Mouse (Mus musculus) ES-CJ7 (cell line): ENCODE measurements around the gene Taf1a.
A peak's percentile ranks its signal among the peaks of the same experiment; 100 is the strongest.
"Not testable (repeated sequence)": the region's sequence is repeated elsewhere in the genome, so short reads cannot be mapped to it uniquely, and the experiment has no call there.

Source experiments
- DNase-seq: peaks from one replicate; pipeline ENCODE4 v3.0.0; 2011; ENCODE audit warnings: low read depth, low spot score

Taf1a gene

GRCm38 (mm10) chr1:183388426-183389406 lies at the start of gene Taf1a:
Gene Taf1a, plus strand, starts transcription at chr1:183388981.
- DNase-seq: peak; percentile 99

DNA sequence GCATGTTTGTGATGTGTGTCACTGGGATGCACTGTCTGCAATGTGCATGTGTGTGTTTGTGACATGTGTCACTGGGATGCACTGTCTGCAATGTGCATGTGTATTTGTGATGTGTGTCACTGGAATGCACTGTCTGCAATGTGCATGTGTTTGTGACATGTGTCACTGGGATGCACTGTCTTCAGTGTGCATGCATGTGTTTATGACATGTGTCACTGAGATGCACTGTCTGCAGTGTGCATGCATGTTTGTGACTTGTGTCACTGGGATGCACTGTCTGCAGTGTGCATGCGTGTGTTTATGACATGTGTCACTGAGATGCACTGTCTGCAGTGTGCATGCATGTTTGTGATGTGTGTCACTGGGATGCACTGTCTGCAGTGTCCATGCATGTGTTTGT lies 45.9 kb upstream of the Taf1a start:
- DNase-seq: not testable (repeated sequence)

- DNase-seq: peak; percentile 86
Observed at GRCm38 (mm10) chr1:183344886-183345816, 43.6 kb upstream of the Taf1a start.

- DNase-seq: no peak
Observed at GRCm38 (mm10) chr1:183345817-183346195, 43.0 kb upstream of the Taf1a start.

DNA sequence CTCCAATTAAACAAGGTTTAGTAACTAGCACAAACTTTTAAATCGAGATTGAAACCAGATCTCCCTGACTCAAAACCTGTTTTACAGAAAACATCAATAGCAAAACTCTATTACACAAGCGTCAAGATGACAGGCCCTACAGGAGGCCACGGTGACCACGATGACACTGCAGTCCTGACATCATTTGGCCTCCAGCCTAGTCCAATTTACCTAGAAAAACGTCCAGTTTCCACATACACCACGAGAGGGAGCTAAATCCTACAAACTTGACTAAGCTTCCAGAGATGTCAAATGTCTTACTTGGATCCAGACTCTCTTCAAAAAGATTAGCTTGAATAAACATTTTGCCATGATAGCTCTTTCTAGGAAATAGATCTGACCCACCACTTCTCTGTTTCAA lies 38.9 kb upstream of the Taf1a start:
- peak; percentile 72 for DNase-seq

GRCm38 (mm10) chr1:183358901-183359300 lies 29.9 kb upstream of the Taf1a start:
- no peak for DNase-seq

DNA sequence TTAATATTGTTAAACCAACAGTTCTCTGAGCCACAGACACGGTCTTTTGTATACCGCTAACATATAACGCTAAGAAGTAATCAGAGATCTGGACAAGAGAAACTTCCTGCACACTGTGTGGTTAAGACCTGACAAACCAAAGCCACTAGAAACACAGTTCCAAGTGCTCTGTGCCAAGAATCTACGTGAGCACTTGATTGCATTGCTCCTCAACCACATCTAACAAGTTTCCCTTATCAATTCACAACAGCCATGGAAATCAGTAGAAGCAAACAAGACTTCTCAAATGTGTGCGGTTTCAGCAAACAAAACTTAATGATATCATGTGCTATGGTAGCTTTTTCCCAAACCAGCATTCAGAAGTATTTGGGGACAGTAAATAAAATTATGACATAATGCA lies 26.5 kb upstream of the Taf1a start:
- DNase-seq: no peak

DNA sequence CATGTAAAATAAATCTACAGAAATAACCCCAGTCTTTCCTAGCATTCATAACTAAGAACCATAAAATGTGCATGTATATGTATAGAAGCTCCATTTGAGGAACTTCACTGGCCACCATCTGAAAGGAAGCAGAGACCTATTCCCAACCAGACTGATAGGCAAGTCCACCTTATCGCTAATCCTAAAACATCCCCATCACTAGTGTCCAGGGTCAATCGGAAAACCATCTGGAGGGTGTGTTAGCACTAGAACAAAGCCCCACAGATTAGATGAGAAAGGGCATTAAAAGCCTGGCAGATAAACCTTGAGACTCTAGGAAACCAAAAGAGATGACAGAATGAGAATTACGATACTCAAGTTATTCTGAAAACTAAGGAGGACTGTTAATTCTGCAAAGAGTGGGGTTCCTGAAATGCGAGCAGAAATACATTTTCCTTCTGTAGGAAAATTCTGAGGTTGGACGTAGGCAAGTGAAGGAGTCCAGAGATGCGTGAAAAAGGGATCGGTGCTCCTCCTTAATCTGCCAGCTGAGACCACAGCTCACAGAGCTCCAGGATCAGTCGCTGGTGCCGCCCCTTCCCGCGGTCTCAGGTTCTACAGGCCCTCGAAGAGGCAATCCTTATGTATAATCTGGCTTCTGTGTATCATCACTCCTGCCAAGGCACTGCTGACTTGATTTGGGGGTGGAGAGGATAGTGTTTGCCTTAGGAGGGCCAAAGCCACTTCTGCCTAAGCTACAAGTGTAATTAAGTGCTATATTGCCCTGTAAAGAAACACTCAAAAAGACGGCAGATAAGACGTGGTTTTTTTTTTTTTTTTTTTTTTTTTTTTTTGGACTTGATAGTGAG lies 25.8 kb upstream of the Taf1a start:
- no peak for DNase-seq

- no peak for DNase-seq
Observed at GRCm38 (mm10) chr1:183363577-183363867, 25.3 kb upstream of the Taf1a start.

GRCm38 (mm10) chr1:183366361-183366760 lies 22.4 kb upstream of the Taf1a start:
- no peak for DNase-seq

DNA sequence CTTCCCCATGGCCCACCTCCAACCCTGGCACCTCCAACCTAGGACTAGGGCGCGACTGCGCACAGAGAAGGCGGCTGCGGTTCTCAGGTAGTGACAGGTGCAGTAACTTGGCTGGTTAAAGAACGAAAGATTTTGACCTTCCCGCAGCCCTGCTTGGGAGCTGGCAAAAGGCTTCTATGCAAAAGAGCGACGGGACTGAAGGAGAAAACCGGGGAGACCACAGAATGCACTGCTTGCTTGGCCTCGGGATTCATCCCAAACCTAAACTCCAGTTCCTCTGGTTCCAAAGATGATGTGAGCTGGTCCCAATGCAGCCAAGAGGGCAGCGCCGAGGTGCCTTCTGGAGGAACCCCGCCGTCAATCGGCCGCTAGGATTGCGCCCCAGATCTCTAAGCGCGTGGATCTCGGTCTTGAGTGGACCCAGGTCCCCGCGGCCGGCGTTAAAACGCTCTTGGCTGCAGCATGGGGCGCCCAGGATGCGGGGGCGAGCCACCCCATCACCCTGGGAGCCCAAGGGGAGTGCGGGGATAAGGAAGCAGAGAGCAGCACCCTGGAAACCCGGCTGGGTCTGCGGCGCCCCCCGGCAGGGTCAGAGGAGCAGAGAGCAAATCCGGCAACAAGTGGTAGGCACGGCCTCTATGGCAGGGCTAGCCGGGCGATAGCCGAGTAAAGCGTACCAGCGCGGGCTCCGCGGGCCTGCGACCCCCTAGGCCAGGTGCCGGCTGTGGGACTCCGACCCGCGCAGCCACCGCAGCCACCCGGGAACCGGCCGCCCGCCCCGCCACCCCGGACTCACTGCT lies 20.0 kb upstream of the Taf1a start:
- DNase-seq: peak; percentile 20

GRCm38 (mm10) chr1:183369427-183370014 lies 19.3 kb upstream of the Taf1a start, which contains the start of gene Mia3:
Gene Mia3, minus strand, starts transcription at chr1:183369553.
- DNase-seq: peak; percentile 96

DNA sequence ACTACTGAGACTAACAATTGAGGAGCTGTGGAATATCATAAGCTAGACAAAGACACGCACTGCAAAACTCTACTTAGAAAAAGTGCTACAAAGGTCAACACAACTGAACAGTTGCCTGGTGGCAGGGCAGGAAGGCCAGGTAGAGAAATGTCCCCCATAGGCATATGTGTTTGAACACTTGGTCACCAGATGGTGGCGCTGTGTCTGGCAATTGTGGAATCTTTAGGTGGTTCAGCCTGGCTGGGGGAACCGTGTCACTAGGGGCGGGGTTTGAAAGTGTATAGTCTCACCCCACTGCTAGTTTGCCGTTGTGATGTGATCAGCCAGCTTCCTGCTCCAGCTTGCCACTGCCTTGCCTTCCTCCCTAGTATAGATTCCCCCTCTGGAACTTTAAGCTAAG lies 14.1 kb upstream of the Taf1a start:
- DNase-seq: peak; percentile 42

GRCm38 (mm10) chr1:183377045-183377444 lies 11.7 kb upstream of the Taf1a start:
- no peak for DNase-seq

DNA sequence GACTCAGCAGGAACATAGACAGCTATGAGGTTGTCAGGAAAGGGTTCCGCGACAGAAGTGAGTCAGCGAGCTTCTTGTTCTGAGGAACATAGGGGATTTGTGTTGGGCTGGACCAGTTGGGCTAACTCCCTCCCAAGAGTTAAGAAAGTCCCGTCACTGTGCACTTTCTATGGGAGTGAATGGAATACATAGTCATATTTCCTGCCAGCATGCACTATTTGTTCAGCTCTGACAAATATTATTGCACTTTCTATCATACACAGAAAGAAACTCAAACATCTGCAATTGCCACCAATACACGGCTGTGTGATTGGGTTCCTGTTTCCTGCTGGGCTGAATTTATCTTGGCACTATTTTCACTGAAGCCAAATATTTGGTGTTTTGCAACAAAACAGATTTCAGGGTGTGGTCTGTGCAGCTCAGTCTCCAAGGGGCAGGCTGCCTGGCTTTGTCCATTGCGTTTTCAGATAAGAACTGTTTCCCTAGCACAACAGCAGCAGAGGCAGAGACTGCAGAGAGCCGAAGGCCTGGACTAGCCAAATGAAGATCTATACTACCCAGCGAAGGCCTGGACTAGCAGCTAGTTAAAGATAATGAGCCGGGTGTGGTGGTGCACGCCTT lies 10.3 kb upstream of the Taf1a start:
- DNase-seq: no peak

- peak; percentile 41 for DNase-seq
Observed at GRCm38 (mm10) chr1:183379376-183379775, 9.4 kb upstream of the Taf1a start.

- no peak for DNase-seq
Observed at GRCm38 (mm10) chr1:183381816-183382215, 7.0 kb upstream of the Taf1a start.

DNA sequence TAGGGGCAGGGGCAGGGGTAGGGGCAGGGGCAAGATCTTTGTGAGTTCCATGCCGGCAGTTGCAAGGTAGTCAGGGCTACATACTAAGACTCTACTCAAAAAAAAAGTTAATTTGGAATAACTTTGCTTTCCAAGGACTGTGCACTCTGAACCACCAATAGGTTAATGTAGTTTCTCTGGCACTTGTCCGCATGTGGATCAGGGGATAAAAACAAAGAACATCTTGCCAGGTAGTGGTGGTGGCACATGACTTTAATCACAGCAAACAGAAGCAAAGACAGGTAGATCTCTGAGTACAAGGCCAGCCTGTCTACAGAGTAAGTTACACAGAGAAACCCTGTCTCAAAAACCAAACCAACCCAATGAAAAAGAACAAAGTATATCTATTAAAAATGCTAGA lies 6.2 kb upstream of the Taf1a start:
- no peak for DNase-seq

GRCm38 (mm10) chr1:183387421-183387820 lies 1.4 kb upstream of the Taf1a start:
- DNase-seq: not testable (repeated sequence)

GRCm38 (mm10) chr1:183403396-183403795 lies 14.6 kb downstream of the Taf1a start:
- no peak for DNase-seq
